Mouse (Mus musculus) liver, postnatal 0 days (tissue): ENCODE results near the gene Tph1. TPM values are rescaled to one million over a fixed set of nuclear protein-coding genes. Genes with fewer than 3 reads are reported as not detected.
"Not testable (repeated sequence)": the region's sequence is repeated elsewhere in the genome, so short reads cannot be mapped to it uniquely, and the experiment has no call there.

Experiments used
- ATAC-seq: fragments of 200-750 bp; cut with Nextera tagmentation; 2 replicates; pipeline ENCODE4 v1.8.0; 2017; ENCODE audit warnings: mild to moderate bottlenecking, moderate library complexity
- DNase-seq: peaks from one replicate; pipeline ENCODE4 v3.0.0-alpha.2; 2016
- H3K27ac ChIP-seq: fragments of 300-500 bp; sonication (generic); 2 replicates; pipeline ENCODE4 v1.5.1; 2014; ENCODE audit warnings: antibody characterized with exemption, moderate library complexity, mild to moderate bottlenecking, low read depth
- H3K27me3 ChIP-seq: fragments of 300-500 bp; sonication (generic); 2 replicates; pipeline ENCODE4 v1.6.1; 2014; ENCODE audit warnings: low read length, control low read depth, mixed read lengths; ENCODE audit not compliant: insufficient read depth
- H3K36me3 ChIP-seq: fragments of 300-500 bp; sonication (generic); replicated peaks from 2 replicates; pipeline ENCODE4 v1.6.1; 2014; ENCODE audit warnings: mild to moderate bottlenecking, control low read depth, low read length, moderate library complexity, mixed read lengths; ENCODE audit not compliant: insufficient read depth
- H3K4me1 ChIP-seq: fragments of 300-500 bp; sonication (generic); 2 replicates; pipeline ENCODE4 v1.6.1; 2014; ENCODE audit warnings: antibody characterized with exemption, mild to moderate bottlenecking, control low read depth; ENCODE audit not compliant: insufficient read depth
- H3K4me2 ChIP-seq: fragments of 300-500 bp; sonication (generic); 2 replicates; pipeline ENCODE4 v1.6.1; 2014; ENCODE audit warnings: low read depth, mild to moderate bottlenecking, low read length, moderate library complexity, mixed read lengths
- H3K4me3 ChIP-seq: fragments of 300-500 bp; sonication (generic); 2 replicates; pipeline ENCODE4 v1.5.1; 2014; ENCODE audit warnings: low read depth, low read length
- H3K9ac ChIP-seq: fragments of 300-500 bp; sonication (generic); replicated peaks from 2 replicates; pipeline ENCODE4 v1.6.1; 2014; ENCODE audit warnings: mild to moderate bottlenecking, moderate library complexity
- H3K9me3 ChIP-seq: fragments of 300-500 bp; sonication (generic); 2 replicates; pipeline ENCODE4 v1.6.1; 2016; ENCODE audit warnings: mild to moderate bottlenecking, control low read depth, low read length, mixed read lengths
- CTCF ChIP-seq: sonication (generic); IDR thresholded peaks from 2 replicates; pipeline ENCODE4 v1.5.1; 2016; ENCODE audit warnings: antibody characterized with exemption, low read depth
- EP300 ChIP-seq: IDR thresholded peaks from 2 replicates; pipeline ENCODE4 v1.6.1; 2016; ENCODE audit warnings: antibody characterized with exemption, low read depth, mild to moderate bottlenecking
- WGBS: fragments of 180-500 bp; shearing (Covaris S2); extraction: QIAGEN DNeasy Blood & Tissue Kit; methylation state at CpG from one replicate; pipeline ENCODE4 v1.1.7; 2014; ENCODE audit not compliant: insufficient replicate concordance; 5-methylcytosine and 5-hydroxymethylcytosine counted together
- polyA plus RNA-seq: library from polyadenylated mRNA; unstranded; fragments of >200 nt; fragmentation: Nextera tagmentation; extraction: Ambion mirVana; gene quantifications from 2 replicates; pipeline ENCODE4 v1.2.1, GENCODE M21; 2015

The Tph1 gene
- polyA plus RNA-seq, 1 experiment from 2014 or later: not detected

GRCm38 (mm10) chr7:46652279-46652678, 20.1 kb downstream of the Tph1 start:
- no peak for TF ChIP-seq EP300
- TF ChIP-seq CTCF: no peak
- Histone ChIP-seq H3K27ac (no peak overlapping the region), H3K4me3 (no peak overlapping the region), H3K9ac (no peak overlapping the region), H3K36me3 (no peaks in the 10 kb centered on the region), H3K27me3 (no peaks in the 10 kb centered on the region), H3K4me1 (no peaks in the 10 kb centered on the region), H3K4me2 (no peak overlapping the region), H3K9me3 (no peaks in the 10 kb centered on the region)
- no peak for DNase-seq
- 40% methylated on average over 2 of the region's 2 CpGs for WGBS
- ATAC-seq: no peak

DNA sequence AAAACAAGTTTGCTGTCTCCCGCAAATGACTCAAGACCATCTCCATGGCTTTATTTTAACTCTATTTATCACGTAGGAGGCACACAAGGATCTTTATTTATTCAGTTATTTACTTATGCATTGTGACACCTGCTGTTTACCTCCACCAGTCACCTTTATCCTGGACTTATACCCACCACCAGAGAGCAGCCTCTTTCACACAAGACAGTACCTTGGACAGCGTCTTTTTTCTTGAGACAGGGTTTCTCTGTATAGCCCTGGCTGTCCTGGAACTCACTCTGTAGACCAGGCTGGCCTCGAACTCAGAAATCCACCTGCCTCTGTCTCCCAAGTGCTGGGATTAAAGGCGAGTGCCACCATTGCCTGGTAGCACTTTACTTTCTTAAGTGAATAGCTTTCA, 22.1 kb downstream of the Tph1 start:
- not testable (repeated sequence) for H3K27ac ChIP-seq, H3K4me3 ChIP-seq, H3K27me3 ChIP-seq, DNase-seq, H3K9ac ChIP-seq, H3K9me3 ChIP-seq, H3K36me3 ChIP-seq, H3K4me1 ChIP-seq, H3K4me2 ChIP-seq
- 38% methylated on average over 5 of the region's 5 CpGs for whole genome bisulfite sequencing
- ATAC-seq: peak; percentile 21; the same call in 1 of the 2 replicates

GRCm38 (mm10) chr7:46648431-46649140, 23.8 kb downstream of the Tph1 start:
- no peak for TF ChIP-seq CTCF
- no peak for TF ChIP-seq EP300
- H3K27me3 ChIP-seq: no peaks in the 10 kb centered on the region
- H3K36me3 ChIP-seq: no peaks in the 10 kb centered on the region
- no peak overlapping the region for H3K9ac ChIP-seq
- H3K4me3 ChIP-seq: no peak overlapping the region
- no peak overlapping the region for H3K4me2 ChIP-seq
- no peak for ATAC-seq
- 61% methylated on average over 4 of the region's 4 CpGs for WGBS
- DNase-seq: no peak
- no peaks in the 10 kb centered on the region for H3K9me3 ChIP-seq
- H3K4me1 ChIP-seq: no peaks in the 10 kb centered on the region
- H3K27ac ChIP-seq: no peak overlapping the region

DNA sequence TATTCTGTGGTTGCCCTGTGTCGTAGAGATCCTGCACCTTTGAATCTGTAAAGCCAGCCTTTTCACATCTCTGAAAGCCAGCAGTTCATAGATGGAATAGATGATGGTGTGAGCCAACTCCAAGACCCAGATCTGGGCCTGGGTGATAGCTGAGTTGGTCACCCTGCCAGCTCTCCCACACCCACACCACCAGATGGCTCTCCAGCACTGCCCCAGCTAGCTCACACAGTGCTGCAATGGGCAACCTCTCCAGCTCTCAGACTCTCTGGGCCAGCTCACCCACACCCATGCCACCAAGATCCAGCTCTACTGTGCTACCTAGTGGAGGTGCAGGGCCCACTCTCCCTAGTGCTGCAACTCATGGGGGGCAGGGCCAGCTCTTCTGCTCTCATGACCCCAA, 29.2 kb downstream of the Tph1 start:
- DNase-seq: no peak
- WGBS: 46% methylated on average over 1 of the region's 1 CpGs
- no peak overlapping the region for H3K4me3 ChIP-seq

DNA sequence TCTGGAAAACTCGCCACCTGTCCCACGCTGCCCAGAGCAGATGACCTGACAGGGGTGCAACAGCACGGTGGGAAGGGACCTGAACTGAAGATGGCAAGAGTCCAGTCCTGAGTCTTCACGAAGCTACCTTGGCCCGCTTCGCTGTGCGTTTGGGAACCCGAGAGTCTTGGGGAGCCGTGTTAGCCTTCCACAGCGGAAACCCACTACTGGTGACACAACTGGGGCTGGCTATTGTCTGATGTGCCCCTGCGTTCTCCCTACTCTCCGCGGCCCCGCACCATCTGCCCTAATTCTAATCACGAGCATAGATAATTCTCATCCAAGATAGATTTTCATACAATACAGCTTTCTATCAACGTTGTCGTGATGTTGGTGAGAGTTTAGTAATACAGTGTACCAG, 32.3 kb downstream of the Tph1 start:
- DNase-seq (no peak), ATAC-seq (no peak)
- Histone ChIP-seq H3K9me3 (no peaks in the 10 kb centered on the region), H3K4me3 (peak overlapping the region; percentile 77), H3K27me3 (no peaks in the 10 kb centered on the region), H3K27ac (no peak overlapping the region), H3K4me2 (peak overlapping the region; percentile 99), H3K4me1 (peaks cover 15% of the 10 kb centered on the region), H3K9ac (peak overlapping the region; percentile 83; the same call in 1 of the 2 replicates), H3K36me3 (no peaks in the 10 kb centered on the region)
- no peak for TF ChIP-seq EP300
- TF ChIP-seq CTCF: no peak
- 10% methylated on average over 17 of the region's 17 CpGs for whole genome bisulfite sequencing

More for the DNA sequence above, 29.2 kb downstream of the Tph1 start:
- Histone ChIP-seq H3K27ac (no peak overlapping the region), H3K4me1 (peaks cover 15% of the 10 kb centered on the region), H3K36me3 (no peaks in the 10 kb centered on the region), H3K9me3 (no peaks in the 10 kb centered on the region), H3K4me2 (no peak overlapping the region), H3K9ac (no peak overlapping the region), H3K27me3 (no peaks in the 10 kb centered on the region)
- TF ChIP-seq EP300 (no peak), CTCF (peak; percentile 31)
- no peak for ATAC-seq

GRCm38 (mm10) chr7:46639692-46640031, 32.7 kb downstream of the Tph1 start, which contains the start of gene Sergef:
Sergef (minus strand) TSS chr7:46639807.
- TF ChIP-seq CTCF (no peak), EP300 (no peak)
- peak; percentile 90 for DNase-seq
- peak; percentile 97 for ATAC-seq
- Histone ChIP-seq H3K4me3 (peak within 1 kb of the TSS; percentile 77), H3K4me1 (peaks cover 15% of the 10 kb centered on the region), H3K27me3 (no peaks in the 10 kb centered on the region), H3K36me3 (no peaks in the 10 kb centered on the region), H3K27ac (0 out of 2 replicates have a peak within 1 kb of the TSS, but pooled peaks have one; percentile 57), H3K9me3 (no peaks in the 10 kb centered on the region), H3K9ac (peak within 1 kb of the TSS; percentile 83), H3K4me2 (peak within 1 kb of the TSS; percentile 99)
- 0% methylated on average over 30 of the region's 30 CpGs for WGBS
